Mouse (Mus musculus) olfactory bulb, adult 2 months (tissue): ENCODE data around the gene Synj1. TPM values are rescaled to one million over a fixed set of nuclear protein-coding genes. Genes with fewer than 3 reads are reported as not detected.
A peak's percentile ranks its signal among the peaks of the same experiment; 100 is the strongest.

ENCODE experiments used
- H3K27ac ChIP-seq: fragments of 200-500 bp; 2 replicates; pipeline ENCODE4 v1.5.1; 2012; ENCODE audit warnings: low read depth, low read length; ENCODE audit not compliant: insufficient read depth
- H3K4me1 ChIP-seq: fragments of 200-500 bp; 2 replicates; pipeline ENCODE4 v1.6.1; 2012; ENCODE audit warnings: low read length; ENCODE audit not compliant: control insufficient read depth, insufficient read depth
- H3K4me3 ChIP-seq: fragments of 200-500 bp; 2 replicates; pipeline ENCODE4 v1.5.1; 2012; ENCODE audit warnings: mild to moderate bottlenecking, low read depth, low read length, moderate library complexity; ENCODE audit not compliant: insufficient read depth
- CTCF ChIP-seq: fragments of 200-500 bp; IDR thresholded peaks from 2 replicates; pipeline ENCODE4 v1.5.1; 2012; ENCODE audit warnings: low read depth, mild to moderate bottlenecking, low read length, moderate library complexity; ENCODE audit not compliant: insufficient read depth
- POLR2A ChIP-seq: fragments of 200-500 bp; IDR thresholded peaks from 2 replicates; pipeline ENCODE4 v1.6.1; 2012; ENCODE audit warnings: mild to moderate bottlenecking, low read depth, low read length, moderate library complexity; ENCODE audit not compliant: insufficient read depth
- WGBS: fragments of 180-500 bp; shearing (Covaris S2); methylation state at CpG from one replicate; pipeline ENCODE4 v1.1.7; 2018; 5-methylcytosine and 5-hydroxymethylcytosine counted together
- polyA plus RNA-seq: library from polyadenylated mRNA; stranded (reverse); fragments of >200 nt; gene quantifications from 2 replicates; pipeline ENCODE4 v1.2.4, GENCODE M21; 2012; ENCODE audit warnings: low replicate concordance; ENCODE audit not compliant: missing spikeins, insufficient read depth, insufficient read length

The Synj1 gene
- polyA plus RNA-seq, 1 experiment = 252 TPM

DNA sequence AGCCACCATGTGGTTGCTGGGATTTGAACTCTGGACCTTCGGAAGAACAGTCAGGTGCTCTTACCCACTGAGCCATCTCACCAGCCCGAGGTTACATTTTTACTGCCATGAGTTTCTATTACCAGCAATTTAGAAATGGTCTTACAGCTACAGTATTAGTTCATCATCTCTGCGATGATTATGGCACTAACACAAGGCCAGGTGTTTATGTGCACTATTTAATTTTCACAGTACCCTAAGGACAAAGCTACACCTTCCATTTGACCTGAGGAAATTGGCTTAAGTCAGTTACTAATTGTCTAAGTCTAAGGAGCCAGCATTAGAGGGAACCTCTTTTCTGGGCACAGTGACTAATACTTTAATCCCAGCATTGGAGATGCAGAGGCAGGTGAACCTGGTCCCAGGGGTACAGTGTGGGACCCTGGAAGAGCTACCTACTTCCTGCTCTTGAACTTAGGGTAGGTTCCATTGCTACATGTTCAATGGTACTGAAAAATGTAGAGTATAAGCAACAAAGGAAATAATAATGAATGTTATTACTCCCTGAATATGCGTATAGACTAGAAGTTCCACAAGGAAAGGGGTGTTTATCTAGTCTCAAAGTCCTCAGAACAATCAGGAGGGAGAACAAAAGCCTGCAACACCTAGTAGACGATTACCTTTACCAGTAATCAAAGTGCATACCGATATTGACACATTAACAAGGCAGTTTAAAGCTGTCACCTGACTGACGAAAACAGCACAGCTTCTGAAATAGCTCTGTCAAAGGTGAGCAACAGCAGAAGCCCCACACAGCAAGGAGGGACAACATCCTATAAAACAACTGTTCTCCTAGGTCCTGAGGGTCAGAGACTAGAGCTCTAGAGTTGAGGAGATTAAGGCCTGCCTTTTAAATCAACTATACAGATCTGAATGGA lies 14.5 kb downstream of the Synj1 start:
- no peak overlapping the region for H3K4me3 ChIP-seq
- 0 out of 2 replicates have a peak overlapping the region, but pooled peaks have one; percentile 21 for H3K27ac ChIP-seq
- TF ChIP-seq POLR2A (no peak), CTCF (no peak)
- whole genome bisulfite sequencing = 92% methylated on average over 7 of the region's 7 CpGs
- H3K4me1 ChIP-seq = peaks cover 7% of the 10 kb centered on the region

DNA sequence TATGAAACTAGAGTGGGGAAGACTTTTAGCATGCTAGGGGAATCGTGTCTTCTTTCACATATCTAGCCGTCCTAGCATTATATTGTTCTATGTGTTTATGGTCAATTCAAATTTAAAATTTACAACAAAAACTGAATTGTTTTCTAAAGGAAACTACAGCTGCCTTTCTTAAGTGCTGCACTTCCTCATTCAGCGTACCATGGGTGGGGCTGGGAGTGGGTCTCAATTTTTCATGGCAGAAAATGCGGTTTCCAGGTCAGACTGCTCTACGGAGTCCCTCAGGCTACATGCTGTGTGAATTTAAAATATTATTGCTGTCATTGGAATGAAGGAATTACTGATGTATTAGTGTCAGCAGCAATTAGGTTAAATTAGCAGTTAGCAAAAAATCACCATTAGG lies 15.6 kb downstream of the Synj1 start:
- no peak overlapping the region for H3K4me3 ChIP-seq
- H3K4me1 ChIP-seq = peaks cover 7% of the 10 kb centered on the region
- TF ChIP-seq POLR2A (no peak), CTCF (no peak)
- H3K27ac ChIP-seq = no peak overlapping the region
- WGBS = 80% methylated on average over 5 of the region's 5 CpGs

DNA sequence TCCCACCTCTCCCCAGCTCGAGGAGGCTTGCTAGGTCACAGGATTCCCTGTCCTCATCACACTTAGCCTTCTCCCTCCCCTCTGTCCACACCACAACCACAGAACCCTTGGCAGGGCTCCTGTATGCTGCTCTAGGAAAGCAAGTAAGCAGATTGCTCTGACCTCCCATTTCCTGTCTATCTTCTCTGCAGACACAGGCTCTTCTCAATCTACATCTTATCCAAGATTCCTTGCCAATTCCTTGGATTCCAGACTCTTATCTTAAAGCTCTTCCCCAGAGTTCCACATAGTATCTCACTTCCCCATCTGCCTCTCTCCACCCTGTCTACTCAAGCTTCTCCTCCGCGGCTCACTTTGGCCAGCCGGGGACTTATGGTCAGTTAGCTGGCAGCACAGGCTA lies 16.1 kb downstream of the Synj1 start:
- TF ChIP-seq CTCF = no peak
- no peak for TF ChIP-seq POLR2A
- H3K4me1 ChIP-seq = peaks cover 7% of the 10 kb centered on the region
- H3K4me3 ChIP-seq = no peak overlapping the region
- 70% methylated on average over 4 of the region's 4 CpGs for WGBS
- H3K27ac ChIP-seq = no peak overlapping the region

DNA sequence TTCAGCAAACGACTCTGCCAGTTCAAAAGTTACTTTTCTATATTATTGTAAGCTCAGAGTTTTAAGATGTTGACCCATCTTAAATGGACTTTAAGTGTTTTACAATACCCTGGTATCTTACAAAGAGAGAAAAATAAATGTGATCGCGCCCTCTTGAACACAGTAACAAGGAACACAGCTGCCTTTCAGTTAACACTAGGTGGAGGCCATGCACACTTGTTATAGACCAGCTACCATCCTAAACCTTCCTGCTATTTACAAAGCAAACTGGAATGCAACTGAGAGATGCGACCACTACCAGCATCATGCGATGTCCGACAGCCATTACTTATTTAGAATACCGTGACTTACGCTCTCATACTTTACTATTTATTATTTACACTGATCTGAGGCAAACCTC lies 21.9 kb downstream of the Synj1 start:
- H3K4me3 ChIP-seq = no peak overlapping the region
- TF ChIP-seq CTCF = no peak
- no peak for TF ChIP-seq POLR2A
- no peak overlapping the region for H3K27ac ChIP-seq
- 93% methylated on average over 8 of the region's 8 CpGs for WGBS
- no peaks in the 10 kb centered on the region; the same call in 1 of the 2 replicates for H3K4me1 ChIP-seq

DNA sequence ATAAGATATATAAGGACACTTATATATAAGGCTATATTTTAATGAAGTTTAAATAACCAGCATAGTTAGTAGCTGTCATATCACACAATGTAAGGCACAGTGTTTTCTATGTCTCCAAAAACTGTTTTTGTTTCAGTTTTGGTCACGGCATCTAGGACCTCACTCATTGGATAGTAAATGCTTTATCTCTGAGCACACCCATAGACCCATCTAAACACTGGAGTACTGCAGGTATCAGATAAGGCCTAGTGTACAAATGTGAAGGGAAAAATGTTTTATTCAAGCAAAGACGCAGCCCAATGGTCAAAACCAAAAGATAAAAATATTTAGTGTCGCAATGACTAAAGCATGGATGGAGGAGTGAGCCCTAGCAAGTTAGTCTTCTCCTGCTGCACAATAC lies 22.4 kb downstream of the Synj1 start:
- TF ChIP-seq POLR2A = no peak
- no peak overlapping the region for H3K27ac ChIP-seq
- no peaks in the 10 kb centered on the region; the same call in 1 of the 2 replicates for H3K4me1 ChIP-seq
- 94% methylated on average over 3 of the region's 3 CpGs for WGBS
- no peak overlapping the region for H3K4me3 ChIP-seq

DNA sequence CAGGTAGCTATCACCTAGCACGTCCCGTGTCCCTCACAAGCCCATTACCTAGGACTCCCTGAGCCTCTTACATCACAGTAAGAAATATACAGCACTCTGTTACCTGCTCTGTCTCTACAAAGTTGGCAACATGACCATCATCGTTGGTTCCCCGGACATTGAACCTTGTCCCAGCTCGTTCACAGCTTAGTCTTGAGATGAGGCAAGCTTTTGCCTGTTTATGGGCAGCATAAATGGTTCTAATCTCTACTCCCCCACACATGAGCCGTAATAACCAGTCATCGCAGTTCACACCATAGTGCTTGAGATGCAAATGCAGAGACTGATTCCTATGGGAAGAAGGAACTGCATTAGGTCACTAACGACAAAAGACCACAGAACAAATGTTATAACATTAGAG lies 23.1 kb downstream of the Synj1 start:
- Histone ChIP-seq H3K4me3 (no peak overlapping the region), H3K27ac (no peak overlapping the region), H3K4me1 (no peaks in the 10 kb centered on the region; the same call in 1 of the 2 replicates)
- TF ChIP-seq POLR2A = no peak
- no peak for TF ChIP-seq CTCF
- 89% methylated on average over 8 of the region's 8 CpGs for WGBS

DNA sequence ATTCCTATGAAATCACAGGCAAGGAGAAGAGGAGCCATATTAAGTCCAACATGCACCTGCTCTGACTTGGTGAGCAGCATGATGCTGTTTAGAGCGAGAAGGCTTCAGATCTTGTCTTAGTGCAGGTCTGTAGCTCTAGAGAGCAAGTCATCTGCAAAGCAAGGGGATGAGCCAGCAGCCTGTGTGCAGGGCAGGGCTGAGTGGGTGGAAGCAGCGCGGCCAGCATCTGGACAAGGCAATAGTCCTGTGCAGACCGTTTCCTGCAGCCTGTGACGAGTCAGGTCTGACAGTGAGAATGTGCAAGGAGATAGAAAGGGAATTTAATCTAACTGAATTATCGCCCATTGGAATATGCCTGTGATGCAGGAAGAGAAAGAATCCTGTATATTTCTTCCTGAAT lies 40.1 kb downstream of the Synj1 start:
- Histone ChIP-seq H3K4me1 (peaks cover 2% of the 10 kb centered on the region; the same call in 1 of the 2 replicates), H3K4me3 (no peak overlapping the region), H3K27ac (no peak overlapping the region)
- TF ChIP-seq POLR2A (no peak), CTCF (no peak)
- 85% methylated on average over 6 of the region's 6 CpGs for WGBS

DNA sequence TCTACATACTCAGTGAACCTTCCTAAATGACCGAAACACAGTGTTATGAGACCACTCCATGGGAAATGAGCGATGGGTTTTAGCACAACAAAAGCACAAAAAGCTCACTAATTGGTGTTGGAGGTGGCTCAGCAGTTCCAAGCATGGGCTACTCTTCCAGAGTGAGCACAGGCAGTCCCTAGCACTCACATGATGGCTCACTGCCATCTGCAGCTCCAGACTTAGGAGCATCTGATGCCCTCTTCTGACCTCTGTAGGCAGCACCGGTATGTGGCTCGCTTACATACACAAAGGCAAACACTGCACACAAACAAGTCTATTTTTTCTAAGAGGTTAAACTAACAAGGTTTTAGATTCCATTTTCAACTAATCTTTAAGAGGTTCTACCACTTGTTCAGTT lies 44.9 kb downstream of the Synj1 start:
- no peak for TF ChIP-seq POLR2A
- no peak for TF ChIP-seq CTCF
- WGBS = 60% methylated on average over 4 of the region's 4 CpGs
- Histone ChIP-seq H3K4me3 (no peak overlapping the region), H3K4me1 (peaks cover 2% of the 10 kb centered on the region; the same call in 1 of the 2 replicates), H3K27ac (no peak overlapping the region)

DNA sequence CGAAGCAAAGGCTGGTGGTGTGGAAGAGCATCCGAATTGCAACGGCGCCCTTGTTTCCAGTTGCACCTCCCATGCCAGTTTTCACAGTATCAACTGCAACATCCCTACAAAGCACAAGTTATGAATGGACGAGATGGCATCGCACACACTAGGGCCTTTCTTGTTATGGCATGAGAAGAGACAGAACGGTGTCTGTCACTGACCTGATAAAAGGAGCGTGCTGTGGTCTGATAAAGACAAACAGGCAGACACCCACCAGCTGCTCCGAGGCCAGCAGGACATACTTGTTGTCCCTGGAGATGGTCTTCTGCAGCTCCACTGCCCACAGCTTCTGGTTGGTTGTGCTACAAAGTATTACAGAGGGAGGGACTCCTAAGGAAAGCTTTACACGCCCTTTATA lies 46.8 kb downstream of the Synj1 start:
- 94% methylated on average over 10 of the region's 10 CpGs for WGBS
- Histone ChIP-seq H3K4me1 (peaks cover 2% of the 10 kb centered on the region; the same call in 1 of the 2 replicates), H3K27ac (no peak overlapping the region), H3K4me3 (no peak overlapping the region)
- TF ChIP-seq POLR2A (no peak), CTCF (no peak)

DNA sequence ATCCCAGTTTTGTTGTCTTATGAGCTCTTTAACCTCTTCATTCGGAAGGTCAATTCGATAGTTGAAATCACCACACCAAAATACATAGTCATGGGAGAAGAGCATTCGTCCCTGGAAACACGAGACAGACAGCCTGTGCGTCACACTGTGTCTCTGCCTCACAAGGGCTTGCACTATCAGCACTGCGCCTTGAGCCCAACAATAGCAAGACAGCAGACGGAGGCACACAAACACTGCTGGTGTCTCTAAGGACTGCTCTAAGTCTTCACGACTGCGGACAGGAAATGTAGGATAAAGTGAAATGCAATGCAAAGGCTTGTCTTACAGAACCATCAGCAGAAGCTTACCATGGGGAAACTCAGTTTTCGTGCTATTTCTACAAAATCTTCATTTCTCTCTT lies 47.2 kb downstream of the Synj1 start:
- no peak overlapping the region for H3K4me3 ChIP-seq
- H3K27ac ChIP-seq = no peak overlapping the region
- 89% methylated on average over 10 of the region's 10 CpGs for WGBS
- peaks cover 2% of the 10 kb centered on the region; the same call in 1 of the 2 replicates for H3K4me1 ChIP-seq
- TF ChIP-seq CTCF (no peak), POLR2A (no peak)
